Mouse (Mus musculus) ES-Bruce4 (cell line): Measurements from ENCODE around the gene 2310022A10Rik. TPM values are rescaled to one million over a fixed set of nuclear protein-coding genes. Genes with fewer than 3 reads are reported as not detected.

Experiments
- H3K27ac ChIP-seq: 2 replicates; pipeline ENCODE4 v1.5.1; 2012; ENCODE audit warnings: low read length, inconsistent platforms; ENCODE audit not compliant: insufficient read depth
- H3K27me3 ChIP-seq: 2 replicates; pipeline ENCODE4 v1.6.1; 2012; ENCODE audit warnings: mild to moderate bottlenecking, low read length, inconsistent platforms; ENCODE audit not compliant: control insufficient read depth, poor library complexity, insufficient read depth, severe bottlenecking
- H3K36me3 ChIP-seq: 2 replicates; pipeline ENCODE4 v1.6.1; 2012; ENCODE audit warnings: inconsistent platforms, mild to moderate bottlenecking, low read length, moderate library complexity; ENCODE audit not compliant: control insufficient read depth, poor library complexity, insufficient read depth, severe bottlenecking
- H3K4me1 ChIP-seq: one replicate; pipeline ENCODE4 v1.8.1; 2011; ENCODE audit warnings: low read length; ENCODE audit not compliant: control insufficient read depth, insufficient read depth
- H3K4me3 ChIP-seq: 2 replicates; pipeline ENCODE4 v1.5.1; 2011; ENCODE audit warnings: low read depth, mild to moderate bottlenecking, low read length
- H3K9ac ChIP-seq: 2 replicates; pipeline ENCODE4 v1.6.1; 2012; ENCODE audit warnings: low read depth, mild to moderate bottlenecking, inconsistent platforms; ENCODE audit not compliant: poor library complexity, severe bottlenecking
- H3K9me3 ChIP-seq: replicated peaks from 2 replicates; pipeline ENCODE4 v1.6.1; 2012; ENCODE audit warnings: mild to moderate bottlenecking, low read length, inconsistent platforms; ENCODE audit not compliant: control insufficient read depth, poor library complexity, insufficient read depth, severe bottlenecking
- CTCF ChIP-seq: IDR thresholded peaks from one replicate; pipeline ENCODE4 v1.8.1; 2011; ENCODE audit warnings: low read depth, low read length
- EP300 ChIP-seq: IDR thresholded peaks from 2 replicates; pipeline ENCODE4 v1.6.1; 2011; ENCODE audit warnings: low read depth, low read length; ENCODE audit not compliant: insufficient read depth
- POLR2A ChIP-seq: IDR thresholded peaks from one replicate; pipeline ENCODE4 v1.8.1; 2011; ENCODE audit warnings: low read length; ENCODE audit not compliant: insufficient read depth
- polyA plus RNA-seq: library from polyadenylated mRNA; stranded (reverse); fragments of >200 nt; gene quantifications from 2 replicates; pipeline ENCODE4 v1.2.4, GENCODE M21; 2011; ENCODE audit warnings: low read depth; ENCODE audit not compliant: missing spikeins, insufficient read depth, insufficient read length

The 2310022A10Rik gene
- polyA plus RNA-seq, 1 experiment, result 36.7 TPM

DNA sequence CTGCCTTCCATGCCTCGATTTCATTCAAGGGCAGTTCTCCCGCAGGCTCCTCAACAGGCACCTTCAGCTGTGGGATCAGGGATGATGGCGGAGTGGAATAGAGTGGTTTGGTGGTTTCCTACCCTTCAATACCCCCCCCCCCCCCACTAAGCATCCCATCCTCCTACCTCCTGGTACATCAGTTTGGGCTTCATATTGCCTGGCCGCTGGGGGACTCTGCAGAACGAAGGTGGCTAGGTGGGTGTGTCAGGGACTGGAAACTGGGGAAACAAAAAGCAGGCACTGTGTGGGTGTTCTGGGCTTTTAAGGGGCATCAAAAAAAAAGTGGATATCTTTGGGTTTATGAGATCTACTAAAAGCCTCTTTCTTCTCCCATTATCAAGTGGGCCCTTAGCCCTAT lies 11.1 kb upstream of the 2310022A10Rik start:
- no peaks in the 10 kb centered on the region for H3K9me3 ChIP-seq
- H3K27me3 ChIP-seq, result no peaks in the 10 kb centered on the region
- TF ChIP-seq POLR2A (no peak), CTCF (no peak), EP300 (no peak)
- H3K9ac ChIP-seq, result peak overlapping the region; percentile 40
- H3K27ac ChIP-seq, result no peak overlapping the region
- H3K4me3 ChIP-seq, result peak overlapping the region; percentile 58
- no peaks in the 10 kb centered on the region; the same call in 1 of the 2 replicates for H3K36me3 ChIP-seq
- H3K4me1 ChIP-seq, result no peaks in the 10 kb centered on the region

GRCm38 (mm10) chr7:27542392-27543033 lies 10.5 kb upstream of the 2310022A10Rik start:
- Histone ChIP-seq H3K27ac (no peak overlapping the region), H3K36me3 (no peaks in the 10 kb centered on the region; the same call in 1 of the 2 replicates), H3K9ac (peak overlapping the region; percentile 40), H3K27me3 (no peaks in the 10 kb centered on the region), H3K4me1 (no peaks in the 10 kb centered on the region), H3K4me3 (peak overlapping the region; percentile 58), H3K9me3 (no peaks in the 10 kb centered on the region)
- TF ChIP-seq POLR2A (peak; percentile 86), CTCF (no peak), EP300 (no peak)

DNA sequence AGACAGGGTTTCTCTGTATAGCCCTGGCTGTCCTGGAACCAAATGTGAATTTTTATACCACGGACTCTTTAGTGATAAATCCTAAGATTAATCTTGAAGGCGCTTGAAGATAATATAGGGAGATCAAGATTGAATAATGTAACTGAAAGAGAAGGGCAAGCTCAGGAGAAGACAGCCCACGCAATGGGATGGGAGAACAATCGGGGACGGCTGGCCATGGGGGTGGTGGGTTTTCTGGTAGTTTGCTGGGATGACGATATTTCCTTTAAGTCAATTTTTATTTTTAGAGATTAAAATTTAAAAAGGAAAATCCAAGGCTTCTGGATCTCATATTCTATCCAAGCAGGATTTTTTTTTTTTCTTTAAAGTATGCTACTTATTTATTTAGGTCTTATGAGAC lies 10.0 kb upstream of the 2310022A10Rik start:
- Histone ChIP-seq H3K27ac (no peak overlapping the region), H3K36me3 (no peaks in the 10 kb centered on the region; the same call in 1 of the 2 replicates), H3K27me3 (no peaks in the 10 kb centered on the region), H3K9me3 (no peaks in the 10 kb centered on the region), H3K4me1 (no peaks in the 10 kb centered on the region), H3K4me3 (no peak overlapping the region), H3K9ac (peak overlapping the region; percentile 40)
- TF ChIP-seq EP300 (no peak), POLR2A (no peak), CTCF (no peak)

DNA sequence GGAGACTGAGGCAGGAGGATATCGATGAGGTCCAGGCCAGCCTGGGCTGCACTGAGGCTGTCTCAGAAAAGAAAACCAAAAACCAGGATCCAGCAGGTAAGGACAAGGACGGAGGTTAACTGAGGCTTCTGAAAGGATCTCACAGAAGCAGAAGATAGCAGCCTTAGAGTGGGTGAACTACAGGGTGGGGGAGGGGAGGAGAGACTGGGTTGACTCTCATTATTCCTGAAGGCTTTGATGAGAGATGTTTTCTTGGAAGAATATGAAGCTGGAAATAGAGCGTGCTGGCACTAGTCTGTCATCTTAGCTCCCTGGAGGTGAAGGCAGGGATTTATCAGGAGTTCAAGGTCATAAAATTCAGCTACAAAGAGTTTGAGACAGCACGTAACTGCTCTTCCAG lies 9.2 kb upstream of the 2310022A10Rik start:
- H3K36me3 ChIP-seq, result no peaks in the 10 kb centered on the region; the same call in 1 of the 2 replicates
- H3K9ac ChIP-seq, result no peak overlapping the region
- H3K9me3 ChIP-seq, result no peaks in the 10 kb centered on the region
- no peak overlapping the region for H3K4me3 ChIP-seq
- H3K4me1 ChIP-seq, result no peaks in the 10 kb centered on the region
- H3K27me3 ChIP-seq, result no peaks in the 10 kb centered on the region
- TF ChIP-seq POLR2A (no peak), EP300 (no peak), CTCF (no peak)
- no peak overlapping the region for H3K27ac ChIP-seq

DNA sequence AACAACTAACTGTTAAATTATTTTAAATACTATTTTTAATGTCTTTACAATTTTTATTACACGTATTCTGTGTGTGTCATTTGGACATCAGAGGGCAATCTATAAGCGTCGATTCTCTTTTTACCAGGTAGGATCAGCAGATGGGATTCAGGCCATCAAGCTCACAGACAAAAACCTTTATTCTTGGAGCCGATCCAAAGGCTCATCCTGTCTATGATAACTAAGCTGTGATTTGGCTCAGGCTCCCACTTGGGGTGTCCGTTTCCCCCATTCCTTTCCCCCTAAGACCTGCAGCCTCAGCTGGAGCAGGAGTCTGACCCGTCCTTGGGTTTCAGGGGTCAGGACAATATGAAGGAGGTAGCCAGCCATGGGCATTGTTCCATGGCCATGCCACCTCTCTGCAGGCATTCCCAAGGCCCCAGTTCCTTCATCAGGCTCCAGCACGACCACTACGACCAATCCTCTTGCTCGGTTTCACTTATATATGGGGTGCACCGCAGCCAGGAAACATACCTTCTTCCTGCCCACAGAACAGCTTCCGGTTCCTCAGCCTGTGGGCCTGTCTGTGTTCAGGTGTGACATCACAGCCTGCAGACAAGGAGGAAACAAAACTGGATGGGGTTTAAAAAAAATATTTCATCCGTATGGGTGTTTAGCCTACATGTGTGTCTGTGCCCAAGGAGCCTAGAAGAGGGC lies 8.2 kb upstream of the 2310022A10Rik start:
- H3K9me3 ChIP-seq, result no peaks in the 10 kb centered on the region
- no peak overlapping the region for H3K27ac ChIP-seq
- H3K27me3 ChIP-seq, result no peaks in the 10 kb centered on the region
- no peaks in the 10 kb centered on the region; the same call in 1 of the 2 replicates for H3K36me3 ChIP-seq
- no peaks in the 10 kb centered on the region for H3K4me1 ChIP-seq
- H3K4me3 ChIP-seq, result no peak overlapping the region
- no peak overlapping the region for H3K9ac ChIP-seq
- no peak for TF ChIP-seq CTCF
- TF ChIP-seq EP300, result no peak
- no peak for TF ChIP-seq POLR2A

- no peak for TF ChIP-seq POLR2A
- peak; percentile 65; the same call in 1 of the 2 replicates for TF ChIP-seq EP300
- H3K4me3 ChIP-seq, result peak overlapping the region; percentile 16; the same call in 1 of the 2 replicates
- H3K9ac ChIP-seq, result 0 out of 2 replicates have a peak overlapping the region, but pooled peaks have one; percentile 16
- H3K36me3 ChIP-seq, result no peaks in the 10 kb centered on the region
- no peaks in the 10 kb centered on the region for H3K9me3 ChIP-seq
- H3K27me3 ChIP-seq, result no peaks in the 10 kb centered on the region
- H3K27ac ChIP-seq, result peak overlapping the region; percentile 48
- no peaks in the 10 kb centered on the region for H3K4me1 ChIP-seq
Measured at GRCm38 (mm10) chr7:27549597-27549996, 3.4 kb upstream of the 2310022A10Rik start.
